Mouse (Mus musculus): ENCODE data around the gene Gm2a.

GRCm38 (mm10) chr11:55096731-55097462, 1.0 kb upstream of the Gm2a start:
- TF ChIP-seq CTCF (IDR thresholded peaks at IDR 0.05; ENCODE audit: control insufficient read depth, insufficient read depth, insufficient read length) (no peak), MYOG (IDR thresholded peaks at IDR 0.05; ENCODE audit: control insufficient read depth, extremely low read depth, insufficient read length) (no peak), MAX (IDR thresholded peaks at IDR 0.05) (no peak), USF1 (IDR thresholded peaks at IDR 0.05; ENCODE audit: low read depth) (no peak), CEBPB (IDR thresholded peaks at IDR 0.05; ENCODE audit: low read depth) (no peak), MYOD1 (IDR thresholded peaks at IDR 0.05; ENCODE audit: control insufficient read depth, insufficient read length, low read depth) (no peak), FOSL1 (IDR thresholded peaks at IDR 0.05; ENCODE audit: insufficient read depth, low read length, poor library complexity, severe bottlenecking) (no peak)

Data from C2C12 (cell line).